Mouse (Mus musculus) olfactory bulb, adult 2 months (tissue): ENCODE data around the gene Ank3.

Experiments
- CTCF ChIP-seq: fragments of 200-500 bp; IDR thresholded peaks from 2 replicates; pipeline ENCODE4 v1.5.1; 2012; ENCODE audit warnings: low read depth, mild to moderate bottlenecking, low read length, moderate library complexity; ENCODE audit not compliant: insufficient read depth
- POLR2A ChIP-seq: fragments of 200-500 bp; IDR thresholded peaks from 2 replicates; pipeline ENCODE4 v1.6.1; 2012; ENCODE audit warnings: mild to moderate bottlenecking, low read depth, low read length, moderate library complexity; ENCODE audit not compliant: insufficient read depth

DNA sequence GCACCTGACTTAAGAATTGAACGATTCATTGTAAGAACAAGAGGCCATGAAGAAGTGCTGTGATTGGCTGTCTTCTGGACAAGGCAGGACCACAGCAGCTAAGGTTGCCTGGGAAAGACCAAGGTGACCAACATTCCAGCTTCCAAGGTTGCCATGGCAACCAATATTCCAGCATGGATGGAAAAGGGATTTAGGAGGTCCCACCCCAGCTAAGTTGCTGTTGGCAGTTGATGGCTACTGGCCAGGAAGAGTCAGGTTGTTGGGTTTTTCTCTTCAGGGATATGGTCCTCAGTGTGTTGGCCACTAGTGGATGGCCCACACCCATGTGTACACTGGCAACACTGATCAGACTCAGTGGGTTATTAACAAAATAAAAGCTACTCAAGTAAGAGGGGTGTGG, 204.1 kb downstream of the Ank3 start:
- TF ChIP-seq CTCF (no peak), POLR2A (no peak)
